Mouse (Mus musculus): ENCODE measurements around the gene Snx19.

DNA sequence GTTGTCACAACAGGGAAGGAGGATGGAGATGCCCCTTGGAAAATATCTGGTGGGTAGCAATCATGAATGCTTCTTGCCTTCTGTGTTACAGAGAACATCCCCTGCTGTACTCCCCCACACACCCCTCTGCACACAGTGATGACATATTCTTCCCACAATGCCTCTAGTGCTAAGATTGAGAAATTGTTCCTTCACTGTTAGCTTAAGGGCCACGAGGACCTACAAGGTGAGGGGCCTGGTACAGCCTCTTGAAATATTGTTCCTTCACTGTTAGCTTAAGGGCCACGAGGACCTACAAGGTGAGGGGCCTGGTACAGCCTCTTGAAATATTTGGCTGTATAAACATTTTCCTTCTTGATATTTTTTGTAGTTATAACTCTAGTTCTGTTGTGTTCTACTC is 14.9 kb downstream of the Snx19 start:
- TF ChIP-seq CTCF (IDR thresholded peaks at IDR 0.05; ENCODE audit: low read depth) = no peak
- no peak for TF ChIP-seq EP300 (IDR thresholded peaks at IDR 0.05; ENCODE audit: low read depth)

Data from heart, postnatal 0 days (tissue).